Mouse (Mus musculus) forebrain, embryonic 13.5 days (tissue): Measurements from ENCODE around the gene Abhd11. TPM values are rescaled to one million over a fixed set of nuclear protein-coding genes. Genes with fewer than 3 reads are reported as not detected.

Experiments used
- ATAC-seq: fragments of 200-750 bp; cut with Nextera tagmentation; 2 replicates; pipeline ENCODE4 v1.8.0; 2017
- H3K27ac ChIP-seq: fragments of 300-500 bp; sonication (generic); 2 replicates; pipeline ENCODE4 v1.5.1; 2015; ENCODE audit warnings: inconsistent platforms, mild to moderate bottlenecking, moderate library complexity
- H3K27me3 ChIP-seq: fragments of 300-500 bp; sonication (generic); 2 replicates; pipeline ENCODE4 v1.6.1; 2015; ENCODE audit warnings: mild to moderate bottlenecking, inconsistent platforms
- H3K36me3 ChIP-seq: fragments of 300-500 bp; sonication (generic); 2 replicates; pipeline ENCODE4 v1.6.1; 2015; ENCODE audit warnings: mild to moderate bottlenecking, inconsistent platforms; ENCODE audit not compliant: poor library complexity, severe bottlenecking
- H3K4me1 ChIP-seq: fragments of 300-500 bp; sonication (generic); 2 replicates; pipeline ENCODE4 v1.6.1; 2015; ENCODE audit warnings: inconsistent platforms
- H3K4me2 ChIP-seq: fragments of 300-500 bp; sonication (generic); 2 replicates; pipeline ENCODE4 v1.6.1; 2015; ENCODE audit warnings: inconsistent platforms, mild to moderate bottlenecking, moderate library complexity
- H3K4me3 ChIP-seq: fragments of 300-500 bp; sonication (generic); 2 replicates; pipeline ENCODE4 v1.5.1; 2015; ENCODE audit warnings: mild to moderate bottlenecking, inconsistent platforms
- H3K9ac ChIP-seq: fragments of 300-500 bp; sonication (generic); 2 replicates; pipeline ENCODE4 v1.6.1; 2015; ENCODE audit warnings: mild to moderate bottlenecking, inconsistent platforms
- H3K9me3 ChIP-seq: fragments of 300-500 bp; sonication (generic); replicated peaks from 2 replicates; pipeline ENCODE4 v1.6.1; 2016; ENCODE audit warnings: inconsistent platforms
- WGBS: fragments of 180-500 bp; shearing (Covaris S2); methylation state at CpG from one replicate; pipeline ENCODE4 v1.1.7; 2015; 5-methylcytosine and 5-hydroxymethylcytosine counted together
- polyA plus RNA-seq: library from polyadenylated mRNA; unstranded; fragments of >200 nt; fragmentation: Nextera tagmentation; extraction: Ambion mirVana; gene quantifications from 2 replicates; pipeline ENCODE4 v1.2.1, GENCODE M21; 2015

Gene Abhd11
- polyA plus RNA-seq, 1 experiment from 2014 or later = 47.9 TPM

- ATAC-seq = no peak
- H3K4me2 ChIP-seq = no peak overlapping the region
- WGBS = 76% methylated on average over 7 of the region's 7 CpGs
- H3K9ac ChIP-seq = no peak overlapping the region
- H3K27ac ChIP-seq = no peak overlapping the region
- H3K27me3 ChIP-seq = 0 out of 2 replicates have a peak, but pooled peaks cover 4% of the 10 kb centered on the region
- H3K36me3 ChIP-seq = no peaks in the 10 kb centered on the region
- no peaks in the 10 kb centered on the region for H3K4me1 ChIP-seq
- no peak overlapping the region for H3K4me3 ChIP-seq
- H3K9me3 ChIP-seq = no peaks in the 10 kb centered on the region
Observed at GRCm38 (mm10) chr5:134974294-134974693, 34.7 kb upstream of the Abhd11 start.

GRCm38 (mm10) chr5:134974921-134975320, 34.0 kb upstream of the Abhd11 start:
- Histone ChIP-seq H3K4me1 (no peaks in the 10 kb centered on the region), H3K4me2 (no peak overlapping the region), H3K36me3 (no peaks in the 10 kb centered on the region), H3K27ac (no peak overlapping the region), H3K4me3 (no peak overlapping the region), H3K9ac (no peak overlapping the region), H3K27me3 (0 out of 2 replicates have a peak, but pooled peaks cover 4% of the 10 kb centered on the region), H3K9me3 (no peaks in the 10 kb centered on the region)
- no peak for ATAC-seq
- WGBS = 55% methylated on average over 2 of the region's 2 CpGs

GRCm38 (mm10) chr5:134976164-134976563, 32.8 kb upstream of the Abhd11 start:
- 89% methylated on average over 2 of the region's 2 CpGs for WGBS
- 0 out of 2 replicates have a peak, but pooled peaks cover 4% of the 10 kb centered on the region for H3K27me3 ChIP-seq
- no peak overlapping the region for H3K9ac ChIP-seq
- no peak overlapping the region for H3K4me3 ChIP-seq
- no peaks in the 10 kb centered on the region for H3K36me3 ChIP-seq
- H3K9me3 ChIP-seq = no peaks in the 10 kb centered on the region
- H3K27ac ChIP-seq = no peak overlapping the region
- ATAC-seq = no peak
- H3K4me2 ChIP-seq = no peak overlapping the region
- H3K4me1 ChIP-seq = no peaks in the 10 kb centered on the region

GRCm38 (mm10) chr5:134976577-134977250, 32.2 kb upstream of the Abhd11 start:
- no peaks in the 10 kb centered on the region for H3K36me3 ChIP-seq
- no peak overlapping the region for H3K4me2 ChIP-seq
- H3K27me3 ChIP-seq = 0 out of 2 replicates have a peak, but pooled peaks cover 4% of the 10 kb centered on the region
- H3K9ac ChIP-seq = no peak overlapping the region
- no peak overlapping the region for H3K4me3 ChIP-seq
- ATAC-seq = no peak
- no peak overlapping the region for H3K27ac ChIP-seq
- H3K4me1 ChIP-seq = no peaks in the 10 kb centered on the region
- no peaks in the 10 kb centered on the region for H3K9me3 ChIP-seq
- 86% methylated on average over 14 of the region's 14 CpGs for WGBS

- no peaks in the 10 kb centered on the region for H3K9me3 ChIP-seq
- no peak overlapping the region for H3K27ac ChIP-seq
- no peaks in the 10 kb centered on the region for H3K4me1 ChIP-seq
- no peak overlapping the region for H3K4me2 ChIP-seq
- H3K4me3 ChIP-seq = no peak overlapping the region
- H3K27me3 ChIP-seq = 0 out of 2 replicates have a peak, but pooled peaks cover 4% of the 10 kb centered on the region
- 92% methylated on average over 4 of the region's 4 CpGs for WGBS
- H3K36me3 ChIP-seq = no peaks in the 10 kb centered on the region
- no peak for ATAC-seq
- no peak overlapping the region for H3K9ac ChIP-seq
Observed at GRCm38 (mm10) chr5:134977837-134978236, 31.1 kb upstream of the Abhd11 start.

- ATAC-seq = no peak
- Histone ChIP-seq H3K9me3 (no peaks in the 10 kb centered on the region), H3K4me2 (no peak overlapping the region), H3K9ac (no peak overlapping the region), H3K27me3 (peaks cover 19% of the 10 kb centered on the region), H3K36me3 (no peaks in the 10 kb centered on the region), H3K4me3 (no peak overlapping the region), H3K4me1 (peaks cover 13% of the 10 kb centered on the region), H3K27ac (no peak overlapping the region)
- 75% methylated on average over 10 of the region's 10 CpGs for WGBS
Observed at GRCm38 (mm10) chr5:134981149-134981548, 27.8 kb upstream of the Abhd11 start.

- Histone ChIP-seq H3K27ac (no peak overlapping the region), H3K4me1 (peaks cover 18% of the 10 kb centered on the region), H3K4me3 (no peak overlapping the region), H3K9me3 (no peaks in the 10 kb centered on the region), H3K27me3 (peaks cover 39% of the 10 kb centered on the region), H3K9ac (no peak overlapping the region), H3K4me2 (no peak overlapping the region), H3K36me3 (no peaks in the 10 kb centered on the region)
- 80% methylated on average over 1 of the region's 1 CpGs for WGBS
- ATAC-seq = no peak
Observed at GRCm38 (mm10) chr5:134983111-134983510, 25.8 kb upstream of the Abhd11 start.

GRCm38 (mm10) chr5:134983771-134984170, 25.2 kb upstream of the Abhd11 start:
- Histone ChIP-seq H3K4me2 (no peak overlapping the region), H3K4me3 (no peak overlapping the region), H3K27me3 (peaks cover 44% of the 10 kb centered on the region), H3K9ac (0 out of 2 replicates have a peak overlapping the region, but pooled peaks have one; percentile 30), H3K4me1 (peaks cover 18% of the 10 kb centered on the region), H3K9me3 (no peaks in the 10 kb centered on the region), H3K36me3 (no peaks in the 10 kb centered on the region), H3K27ac (no peak overlapping the region)
- ATAC-seq = no peak
- WGBS = 11% methylated on average over 3 of the region's 3 CpGs

GRCm38 (mm10) chr5:134985633-134986297, 23.2 kb upstream of the Abhd11 start, which contains the start of gene Cldn3:
Gene Cldn3, plus strand, starts transcription at chr5:134986214.
- Histone ChIP-seq H3K9ac (peak within 1 kb of the TSS; percentile 48), H3K4me1 (peaks cover 18% of the 10 kb centered on the region), H3K4me2 (peak within 1 kb of the TSS; percentile 51), H3K27ac (no peak within 1 kb of the TSS), H3K36me3 (no peaks in the 10 kb centered on the region), H3K4me3 (peak within 1 kb of the TSS; percentile 32), H3K9me3 (no peaks in the 10 kb centered on the region), H3K27me3 (peaks cover 59% of the 10 kb centered on the region)
- peak; percentile 30; the same call in 1 of the 2 replicates for ATAC-seq
- WGBS = under 1% methylated on average over 25 of the region's 25 CpGs

GRCm38 (mm10) chr5:134986298-134987268, 22.4 kb upstream of the Abhd11 start:
- Histone ChIP-seq H3K4me3 (peak overlapping the region; percentile 32), H3K4me2 (peak overlapping the region; percentile 51), H3K27me3 (peaks cover 59% of the 10 kb centered on the region), H3K4me1 (peaks cover 18% of the 10 kb centered on the region), H3K36me3 (no peaks in the 10 kb centered on the region), H3K27ac (no peak overlapping the region), H3K9ac (peak overlapping the region; percentile 48), H3K9me3 (no peaks in the 10 kb centered on the region)
- ATAC-seq = peak; percentile 58; the same call in 1 of the 2 replicates
- WGBS = 4% methylated on average over 79 of the region's 79 CpGs

- Histone ChIP-seq H3K9me3 (no peaks in the 10 kb centered on the region), H3K9ac (no peak overlapping the region), H3K4me2 (no peak overlapping the region), H3K27me3 (peaks cover 59% of the 10 kb centered on the region), H3K36me3 (no peaks in the 10 kb centered on the region), H3K27ac (no peak overlapping the region), H3K4me1 (peaks cover 13% of the 10 kb centered on the region), H3K4me3 (no peak overlapping the region)
- no peak for ATAC-seq
- 81% methylated on average over 11 of the region's 11 CpGs for WGBS
Observed at GRCm38 (mm10) chr5:134989166-134989565, 19.8 kb upstream of the Abhd11 start.
